Mouse (Mus musculus): ENCODE measurements around the gene C1qc.

DNA sequence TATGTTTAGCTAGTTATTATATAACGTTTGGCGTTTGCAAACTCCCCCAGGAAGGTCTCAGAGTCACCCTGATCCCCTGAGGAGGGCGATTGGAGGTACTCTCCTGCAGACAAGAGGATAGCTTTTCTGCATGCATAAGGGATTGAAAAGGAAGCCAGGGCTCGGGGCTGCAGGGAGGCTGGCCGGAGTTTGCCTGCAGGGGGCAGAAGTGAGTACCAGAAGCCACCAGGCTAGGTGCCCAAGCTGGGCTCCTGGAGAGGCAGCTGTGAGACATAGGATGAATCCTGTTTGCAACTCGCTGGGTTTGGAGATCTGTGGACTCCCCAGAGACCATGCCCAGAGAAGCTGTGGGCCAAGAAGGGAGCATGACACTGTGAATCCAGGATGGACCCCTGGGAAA lies 37.8 kb downstream of the C1qc start:
- TF ChIP-seq CTCF (IDR thresholded peaks at IDR 0.05; ENCODE audit: control insufficient read depth, insufficient read depth, insufficient read length) = no peak
- no peak for TF ChIP-seq MAX (IDR thresholded peaks at IDR 0.05)
- no peak for TF ChIP-seq CEBPB (IDR thresholded peaks at IDR 0.05; ENCODE audit: low read depth)
- TF ChIP-seq USF1 (IDR thresholded peaks at IDR 0.05; ENCODE audit: low read depth) = no peak
- TF ChIP-seq MYOG (IDR thresholded peaks at IDR 0.05; ENCODE audit: control insufficient read depth, extremely low read depth, insufficient read length) = no peak

All from C2C12 (cell line).